Mouse (Mus musculus) bone marrow macrophage, adult 2 months (primary cell): Measurements from ENCODE around the gene Pld3.

Experiments used
- CTCF ChIP-seq: IDR thresholded peaks from 2 replicates; pipeline ENCODE4 v1.5.1; 2012; ENCODE audit warnings: low read depth, mild to moderate bottlenecking, low read length, moderate library complexity
- POLR2A ChIP-seq: IDR thresholded peaks from 2 replicates; pipeline ENCODE4 v1.6.1; 2012; ENCODE audit warnings: mild to moderate bottlenecking, low read depth, low read length, borderline replicate concordance

- TF ChIP-seq POLR2A = no peak
- no peak for TF ChIP-seq CTCF
Measured at GRCm38 (mm10) chr7:27489270-27489869, 63.6 kb downstream of the Pld3 start.
